21 mouse cellular contexts compared by ENCODE assay signal in genomic region chr13:73755809-73756208, GRCm38 (mm10). TPM values are rescaled to one million over a fixed set of nuclear protein-coding genes. Genes with fewer than 3 reads are reported as not detected.
DNase-seq lines count a peak whose midpoint lies in the region; ATAC-seq and TF ChIP-seq lines count a peak whose summit lies in the region.
"Had no signal": no experiment of that assay in that cellular context is flagged by ENCODE, and none has a peak within 500 bp of the region (broad histone marks: within the 10 kb centered on the region; RNA-seq: fewer than 3 reads in every experiment).

No protein-coding gene starts in this region.

- peak overlapping the region; percentile 79 for H3K27ac ChIP-seq in heart, adult 2 months
- no peak overlapping the region; the same call in 1 of the 2 replicates for H3K27ac ChIP-seq in kidney, embryonic 16.5 days (ENCODE audit: low read length)
- H3K27ac ChIP-seq in small intestine, adult 2 months (ENCODE audit: insufficient read depth, low read depth, low read length) = peak overlapping the region; percentile 78
- H3K27ac ChIP-seq: kidney, postnatal 0 days; midbrain, embryonic 12.5 days; stomach, postnatal 0 days had no signal

- 0 out of 2 replicates have a peak, but pooled peaks have one; percentile 16 for TF ChIP-seq POLR2A in heart, adult 2 months (IDR thresholded peaks at IDR 0.05; ENCODE audit: insufficient read depth, low read depth, low read length)
- TF ChIP-seq POLR2A in small intestine, adult 2 months (IDR thresholded peaks at IDR 0.05; ENCODE audit: low read depth, low read length) = no peak

- 0 out of 2 replicates have a peak, but pooled peaks have one; percentile 9 for TF ChIP-seq EP300 in heart, adult 2 months (IDR thresholded peaks at IDR 0.05; ENCODE audit: insufficient read depth, low read depth, low read length)

- ATAC-seq in kidney, embryonic 16.5 days (ENCODE audit: low FRiP score, low TSS enrichment) = no peak
- ATAC-seq: activated CD4-positive, CD25-positive, alpha-beta regulatory T cell, adult 4 months; CD4-positive, CD25-positive, alpha-beta regulatory T cell, adult 4 months; forebrain, embryonic 16.5 days; hindbrain, embryonic 16.5 days; lung, postnatal 0 days had no signal

- H3K4me1 ChIP-seq in heart, adult 2 months (ENCODE audit: control insufficient read depth, insufficient read depth, low read length) = peaks cover 10% of the 10 kb centered on the region
- 0 out of 2 replicates have a peak, but pooled peaks cover 12% of the 10 kb centered on the region for H3K4me1 ChIP-seq in kidney, embryonic 16.5 days (ENCODE audit: insufficient read depth, low read length)
- H3K4me1 ChIP-seq in small intestine, adult 2 months (ENCODE audit: control insufficient read depth, insufficient read depth, insufficient read length, low read length) = peaks cover 23% of the 10 kb centered on the region

- H3K79me2 ChIP-seq in heart, adult 2 months (replicated peaks; ENCODE audit: control insufficient read depth, insufficient read depth, low read length) = no peaks in the 10 kb centered on the region; the same call in 1 of the 2 replicates

- no peaks in the 10 kb centered on the region for H3K9me3 ChIP-seq in kidney, embryonic 16.5 days (ENCODE audit: low read length)
- H3K9me3 ChIP-seq: midbrain, embryonic 12.5 days had no signal

- no peak overlapping the region for H3K9ac ChIP-seq in heart, adult 2 months (ENCODE audit: low read depth, low read length)
- H3K9ac ChIP-seq in kidney, embryonic 16.5 days (replicated peaks; ENCODE audit: low read length) = no peak overlapping the region
- H3K9ac ChIP-seq: midbrain, embryonic 12.5 days had no signal

- no peak for DNase-seq in heart, adult 2 months
- no peak for DNase-seq in heart, adult 8-10 months (ENCODE audit: low spot score)
- DNase-seq in kidney, adult 9 months = peak; percentile 81
- peak; percentile 32 for DNase-seq in heart, postnatal 4 days
- no peak for DNase-seq in lung, postnatal 10 days
- DNase-seq: adrenal gland, postnatal 10 days; cerebellum, postnatal 10 days; right cerebral cortex, postnatal 4 days had no signal

- H3K27me3 ChIP-seq in heart, adult 2 months (ENCODE audit: control insufficient read depth, insufficient read depth, low read length) = no peaks in the 10 kb centered on the region
- H3K27me3 ChIP-seq in kidney, embryonic 16.5 days (ENCODE audit: insufficient read depth, low read length) = no peaks in the 10 kb centered on the region
- no peaks in the 10 kb centered on the region for H3K27me3 ChIP-seq in small intestine, adult 2 months (ENCODE audit: control insufficient read depth, insufficient read depth, low read length)
- H3K27me3 ChIP-seq: midbrain, embryonic 12.5 days had no signal

- intact Hi-C loops in heart, adult 2 months (cut with DNase I) = no loop called here

- 54% methylated on average over 3 of the region's 3 CpGs for WGBS in heart, adult 2 months
- 71% methylated on average over 3 of the region's 3 CpGs for WGBS in kidney, embryonic 16.5 days
- 34% methylated on average over 3 of the region's 3 CpGs for WGBS in small intestine, adult 2 months

- TF ChIP-seq CTCF in heart, adult 2 months (IDR thresholded peaks at IDR 0.05) = no peak
- no peak for TF ChIP-seq CTCF in small intestine, adult 2 months (IDR thresholded peaks at IDR 0.05; ENCODE audit: extremely low read depth, insufficient read length, insufficient replicate concordance, low read depth, low read length)

- no peaks in the 10 kb centered on the region; the same call in 1 of the 2 replicates for H3K36me3 ChIP-seq in heart, adult 2 months (ENCODE audit: control insufficient read depth, insufficient read depth, low read length)
- H3K36me3 ChIP-seq in kidney, embryonic 16.5 days (ENCODE audit: insufficient read depth, low read length) = no peaks in the 10 kb centered on the region
- H3K36me3 ChIP-seq in small intestine, adult 2 months (ENCODE audit: control insufficient read depth, insufficient read depth, low read length) = no peaks in the 10 kb centered on the region
- H3K36me3 ChIP-seq: midbrain, embryonic 12.5 days had no signal

- H3K4me3 ChIP-seq in heart, adult 2 months = no peak overlapping the region
- no peak overlapping the region for H3K4me3 ChIP-seq in kidney, embryonic 16.5 days (ENCODE audit: low read length)
- no peak overlapping the region for H3K4me3 ChIP-seq in small intestine, adult 2 months (ENCODE audit: low read depth, low read length)
- H3K4me3 ChIP-seq: midbrain, embryonic 12.5 days had no signal

- no peak overlapping the region for H3K4me2 ChIP-seq in kidney, embryonic 16.5 days (replicated peaks; ENCODE audit: low read depth, low read length)
- H3K4me2 ChIP-seq: midbrain, embryonic 12.5 days had no signal

RNA-seq across cellular contexts. Expression of gene Slc12a7, which starts 22.9 kb away (rescaled TPM):
- 100 to 1,000 TPM; 177 to 190 TPM for total RNA-seq in heart, adult 2 months (2021)
- 154 and 215 TPM in 2 replicates for polyA plus RNA-seq in heart, adult 2 months (2012; rRNA removed)
- total RNA-seq in heart, adult 8-10 months (2022) = 100 to 1,000 TPM; 207 to 245 (median 212) TPM
- polyA plus RNA-seq in kidney, embryonic 16.5 days (2015; fragmentation: Nextera tagmentation; extraction: Ambion mirVana) = 27.0 and 28.1 TPM in 2 replicates
- total RNA-seq in heart, postnatal 4 days (2021) = 100 to 1,000 TPM; 145 to 150 TPM
- 74.3 and 147 TPM in 2 replicates for polyA plus RNA-seq in small intestine, adult 2 months (2012; rRNA removed)

RNA-seq across cellular contexts. Expression of gene Slc6a19, which starts 51.1 kb away (rescaled TPM):
- not detected for total RNA-seq in heart, adult 2 months (2021)
- 0.08 TPM in 1 of 2 replicates, not detected in the other for polyA plus RNA-seq in heart, adult 2 months (2012; rRNA removed)
- not detected for total RNA-seq in heart, adult 8-10 months (2022)
- polyA plus RNA-seq in kidney, embryonic 16.5 days (2015; fragmentation: Nextera tagmentation; extraction: Ambion mirVana) = 2.1 and 2.3 TPM in 2 replicates
- total RNA-seq in heart, postnatal 4 days (2021) = not detected
- 246 and 934 TPM in 2 replicates for polyA plus RNA-seq in small intestine, adult 2 months (2012; rRNA removed)
- total RNA-seq: hematopoietic stem cell, adult 5-6 weeks; megakaryocyte progenitor cell, adult 5-6 weeks had no signal
- polyA plus RNA-seq: CD4-positive, CD25-positive, alpha-beta regulatory T cell, adult 4 months; limb, embryonic 14.5 days; lung, postnatal 0 days had no signal

Comparison
In these comparisons a context has a peak if more than half of its experiments do, and no peak if none do; other contexts are left out.
1. DNase-seq: peak in kidney, adult 9 months (single experiment) and heart, postnatal 4 days (single experiment); none in heart, adult 2 months (0 of 2), heart, adult 8-10 months (single experiment) and lung, postnatal 10 days (single experiment).